Mouse (Mus musculus): Measurements from ENCODE around the gene Bbc3. TPM values are rescaled to one million over a fixed set of nuclear protein-coding genes. Genes with fewer than 3 reads are reported as not detected.

Gene Bbc3
- polyA plus RNA-seq, 1 experiment: 34.6 TPM

GRCm38 (mm10) chr7:16294346-16294745, 13.8 kb upstream of the Bbc3 start:
- Histone ChIP-seq H3ac (ENCODE audit: control insufficient read depth, insufficient read length) (no peak overlapping the region), H3K36me3 (ENCODE audit: control insufficient read depth, insufficient read depth) (no peaks in the 10 kb centered on the region), H3K4me3 (peak overlapping the region; percentile 23), H3K4me2 (ENCODE audit: low read depth) (peak overlapping the region; percentile 55), H3K79me2 (ENCODE audit: control insufficient read depth, insufficient read depth) (no peaks in the 10 kb centered on the region), H3K27me3 (ENCODE audit: control insufficient read depth, insufficient read depth, insufficient read length) (no peaks in the 10 kb centered on the region)
- TF ChIP-seq MYOD1 (IDR thresholded peaks at IDR 0.05; ENCODE audit: control insufficient read depth in 1 of 3, insufficient read length in 2 of 3, low read depth in 2 of 3) (no peak), MYOG (IDR thresholded peaks at IDR 0.05; ENCODE audit: control insufficient read depth in 1 of 3, insufficient read depth in 1 of 3, insufficient read length in 2 of 3, low read depth in 2 of 3) (no peak), CEBPB (IDR thresholded peaks at IDR 0.05; ENCODE audit: insufficient read depth, poor library complexity, severe bottlenecking) (no peak), POLR2AphosphoS2 (IDR thresholded peaks at IDR 0.05; ENCODE audit: insufficient read length, low read depth) (no peak), POLR2A (IDR thresholded peaks at IDR 0.05; ENCODE audit: insufficient read length, low read depth) (no peak), E2F4 (IDR thresholded peaks at IDR 0.05; ENCODE audit: insufficient read depth) (no peak), SRF (IDR thresholded peaks at IDR 0.05; ENCODE audit: control insufficient read depth, insufficient read length, low read depth) (no peak), TCF12 (IDR thresholded peaks at IDR 0.05; ENCODE audit: insufficient read depth, poor library complexity, severe bottlenecking) (no peak), MAX (IDR thresholded peaks at IDR 0.05; ENCODE audit: low read depth) (no peak), REST (IDR thresholded peaks at IDR 0.05; ENCODE audit: insufficient read depth, insufficient read length) (no peak), USF1 (IDR thresholded peaks at IDR 0.05; ENCODE audit: low read depth) (no peak), TCF3 (IDR thresholded peaks at IDR 0.05; ENCODE audit: insufficient read length, low read depth) (no peak)

- TF ChIP-seq E2F4 (IDR thresholded peaks at IDR 0.05; ENCODE audit: insufficient read depth): peak; percentile 31
- peak; percentile 45 for TF ChIP-seq POLR2AphosphoS2 (IDR thresholded peaks at IDR 0.05; ENCODE audit: insufficient read length, low read depth)
- no peak for TF ChIP-seq MYOG (IDR thresholded peaks at IDR 0.05; ENCODE audit: control insufficient read depth in 1 of 3, insufficient read depth in 1 of 3, insufficient read length in 2 of 3, low read depth in 2 of 3)
- peak; percentile 75; the same call in 1 of the 2 replicates for TF ChIP-seq CEBPB (IDR thresholded peaks at IDR 0.05; ENCODE audit: insufficient read depth, poor library complexity, severe bottlenecking)
- peak; percentile 42 for TF ChIP-seq POLR2A (IDR thresholded peaks at IDR 0.05; ENCODE audit: insufficient read length, low read depth)
- no peak for TF ChIP-seq TCF3 (IDR thresholded peaks at IDR 0.05; ENCODE audit: insufficient read length, low read depth)
- no peak for TF ChIP-seq MAX (IDR thresholded peaks at IDR 0.05; ENCODE audit: low read depth)
- H3K4me2 ChIP-seq (ENCODE audit: low read depth): peak overlapping the region; percentile 99
- no peaks in the 10 kb centered on the region for H3K27me3 ChIP-seq (ENCODE audit: control insufficient read depth, insufficient read depth, insufficient read length)
- H3ac ChIP-seq (ENCODE audit: control insufficient read depth, insufficient read length): peak overlapping the region; percentile 68
- H3K79me2 ChIP-seq (ENCODE audit: control insufficient read depth, insufficient read depth): no peaks in the 10 kb centered on the region
- H3K36me3 ChIP-seq (ENCODE audit: control insufficient read depth, insufficient read depth): no peaks in the 10 kb centered on the region
- peak overlapping the region; percentile 23 for H3K4me3 ChIP-seq
These were observed 13.4 kb upstream of the Bbc3 start for GRCm38 (mm10) chr7:16294837-16295236.

- no peaks in the 10 kb centered on the region for H3K27me3 ChIP-seq (ENCODE audit: control insufficient read depth, insufficient read depth, insufficient read length)
- peak; percentile 72 for TF ChIP-seq POLR2A (IDR thresholded peaks at IDR 0.05; ENCODE audit: insufficient read length, low read depth)
- peak in 2 of 3 experiments; percentile 61 to 68 for TF ChIP-seq MYOD1 (IDR thresholded peaks at IDR 0.05; ENCODE audit: control insufficient read depth in 1 of 3, insufficient read length in 2 of 3, low read depth in 2 of 3)
- peak; percentile 62 for TF ChIP-seq POLR2AphosphoS2 (IDR thresholded peaks at IDR 0.05; ENCODE audit: insufficient read length, low read depth)
- no peak for TF ChIP-seq USF1 (IDR thresholded peaks at IDR 0.05; ENCODE audit: low read depth)
- no peak for TF ChIP-seq SRF (IDR thresholded peaks at IDR 0.05; ENCODE audit: control insufficient read depth, insufficient read length, low read depth)
- TF ChIP-seq MYOG (IDR thresholded peaks at IDR 0.05; ENCODE audit: control insufficient read depth in 1 of 3, insufficient read depth in 1 of 3, insufficient read length in 2 of 3, low read depth in 2 of 3): peak in 2 of 3 experiments; percentile 57 to 79
- H3K79me2 ChIP-seq (ENCODE audit: control insufficient read depth, insufficient read depth): no peaks in the 10 kb centered on the region
- H3ac ChIP-seq (ENCODE audit: control insufficient read depth, insufficient read length): peak overlapping the region; percentile 68
- H3K4me3 ChIP-seq: peak overlapping the region; percentile 23
- H3K36me3 ChIP-seq (ENCODE audit: control insufficient read depth, insufficient read depth): no peaks in the 10 kb centered on the region
- peak overlapping the region; percentile 99 for H3K4me2 ChIP-seq (ENCODE audit: low read depth)
These were observed 12.8 kb upstream of the Bbc3 start for GRCm38 (mm10) chr7:16295321-16295900.

- no peaks in the 10 kb centered on the region for H3K27me3 ChIP-seq (ENCODE audit: control insufficient read depth, insufficient read depth, insufficient read length)
- H3ac ChIP-seq (ENCODE audit: control insufficient read depth, insufficient read length): no peak overlapping the region
- no peaks in the 10 kb centered on the region for H3K79me2 ChIP-seq (ENCODE audit: control insufficient read depth, insufficient read depth)
- H3K36me3 ChIP-seq (ENCODE audit: control insufficient read depth, insufficient read depth): no peaks in the 10 kb centered on the region
- H3K4me2 ChIP-seq (ENCODE audit: low read depth): peak overlapping the region; percentile 43
- peak overlapping the region; percentile 23 for H3K4me3 ChIP-seq
- TF ChIP-seq SRF (IDR thresholded peaks at IDR 0.05; ENCODE audit: control insufficient read depth, insufficient read length, low read depth): no peak
- no peak for TF ChIP-seq TCF3 (IDR thresholded peaks at IDR 0.05; ENCODE audit: insufficient read length, low read depth)
- TF ChIP-seq TCF12 (IDR thresholded peaks at IDR 0.05; ENCODE audit: insufficient read depth, poor library complexity, severe bottlenecking): no peak
- TF ChIP-seq MYOD1 (IDR thresholded peaks at IDR 0.05; ENCODE audit: control insufficient read depth in 1 of 3, insufficient read length in 2 of 3, low read depth in 2 of 3): no peak
- no peak for TF ChIP-seq REST (IDR thresholded peaks at IDR 0.05; ENCODE audit: insufficient read depth, insufficient read length)
- no peak for TF ChIP-seq MYOG (IDR thresholded peaks at IDR 0.05; ENCODE audit: control insufficient read depth in 1 of 3, insufficient read depth in 1 of 3, insufficient read length in 2 of 3, low read depth in 2 of 3)
- no peak for TF ChIP-seq USF1 (IDR thresholded peaks at IDR 0.05; ENCODE audit: low read depth)
- TF ChIP-seq MAX (IDR thresholded peaks at IDR 0.05; ENCODE audit: low read depth): no peak
- no peak for TF ChIP-seq CEBPB (IDR thresholded peaks at IDR 0.05; ENCODE audit: insufficient read depth, poor library complexity, severe bottlenecking)
- TF ChIP-seq E2F4 (IDR thresholded peaks at IDR 0.05; ENCODE audit: insufficient read depth): no peak
- TF ChIP-seq POLR2AphosphoS2 (IDR thresholded peaks at IDR 0.05; ENCODE audit: insufficient read length, low read depth): no peak
- TF ChIP-seq POLR2A (IDR thresholded peaks at IDR 0.05; ENCODE audit: insufficient read length, low read depth): no peak
These were observed 12.0 kb upstream of the Bbc3 start for GRCm38 (mm10) chr7:16296146-16296545.
